In the genomic region with DNA sequence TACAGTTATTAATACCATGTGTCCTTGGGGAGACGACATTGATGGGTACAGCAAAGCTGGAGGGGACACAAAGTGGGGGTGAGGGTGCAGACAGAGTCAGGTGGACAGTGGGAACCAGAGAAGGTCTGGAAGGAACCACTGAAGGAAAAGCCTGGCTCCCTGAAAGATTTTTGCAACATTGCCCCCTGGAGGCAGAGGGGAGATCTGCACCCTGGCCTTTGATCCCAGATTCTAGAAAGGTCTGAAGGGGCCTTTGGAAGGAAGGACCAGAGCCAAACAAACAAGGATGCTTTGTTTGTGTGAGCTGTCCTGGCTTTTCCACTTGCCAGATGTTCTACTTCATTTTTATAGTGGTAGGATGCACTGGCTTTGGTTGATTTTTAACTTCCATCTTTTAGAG, we compare ENCODE assay signal across 9 mouse cellular contexts. TPM values are rescaled to one million over a fixed set of nuclear protein-coding genes. Genes with fewer than 3 reads are reported as not detected.
DNase-seq lines count a peak whose midpoint lies in the region; ATAC-seq and TF ChIP-seq lines count a peak whose summit lies in the region.
"Had no signal": no experiment of that assay in that cellular context is flagged by ENCODE, and none has a peak within 500 bp of the region (broad histone marks: within the 10 kb centered on the region; RNA-seq: fewer than 3 reads in every experiment).

No protein-coding gene starts in this region.

- no peak overlapping the region for H3K9ac ChIP-seq in midbrain, embryonic 11.5 days (ENCODE audit: low read length)
- H3K9ac ChIP-seq in midbrain, embryonic 15.5 days: no peak overlapping the region
- no peak overlapping the region for H3K9ac ChIP-seq in limb, embryonic 14.5 days (ENCODE audit: low read depth, low read length, severe bottlenecking)

- TF ChIP-seq CTCF in cerebellum, adult 2 months (IDR thresholded peaks at IDR 0.05; ENCODE audit: borderline replicate concordance, insufficient read depth, low read depth, low read length): peak; percentile 93

- H3K9me3 ChIP-seq in midbrain, embryonic 11.5 days (ENCODE audit: control insufficient read depth, low read length): no peaks in the 10 kb centered on the region
- no peaks in the 10 kb centered on the region for H3K9me3 ChIP-seq in midbrain, embryonic 15.5 days
- no peaks in the 10 kb centered on the region for H3K9me3 ChIP-seq in limb, embryonic 14.5 days (ENCODE audit: control insufficient read depth, low read length)

- intact Hi-C loops in gastrocnemius, postnatal 36 days (cut with DNase I): loop anchor here (2.0 to 5.0 kb wide), 2 partner anchors 92 to 172 kb away; no protein-coding TSS in a partner anchor

- H3K4me1 ChIP-seq in midbrain, embryonic 11.5 days (ENCODE audit: control insufficient read depth, insufficient read depth, low read length): no peaks in the 10 kb centered on the region
- H3K4me1 ChIP-seq in midbrain, embryonic 15.5 days: 0 out of 2 replicates have a peak, but pooled peaks cover 6% of the 10 kb centered on the region
- peaks cover 19% of the 10 kb centered on the region for H3K4me1 ChIP-seq in cerebellum, adult 2 months (ENCODE audit: control insufficient read depth, insufficient read depth, low read length)
- H3K4me1 ChIP-seq in limb, embryonic 14.5 days (ENCODE audit: control insufficient read depth, insufficient read depth, low read length): peaks cover 16% of the 10 kb centered on the region

- no peak for TF ChIP-seq POLR2A in cerebellum, adult 2 months (IDR thresholded peaks at IDR 0.05; ENCODE audit: borderline replicate concordance, insufficient read depth, low read length)
- no peak for TF ChIP-seq POLR2A in limb, embryonic 14.5 days (IDR thresholded peaks at IDR 0.05; ENCODE audit: borderline replicate concordance, extremely low read depth, insufficient read depth, insufficient read length)

- no peak overlapping the region for H3K4me3 ChIP-seq in midbrain, embryonic 11.5 days (ENCODE audit: low read depth, low read length)
- H3K4me3 ChIP-seq in midbrain, embryonic 15.5 days: no peak overlapping the region
- no peak overlapping the region for H3K4me3 ChIP-seq in cerebellum, adult 2 months (replicated peaks; ENCODE audit: insufficient read depth, low read depth, low read length)
- H3K4me3 ChIP-seq in limb, embryonic 14.5 days (replicated peaks; ENCODE audit: low read length): no peak overlapping the region

- peak; percentile 97 for DNase-seq in midbrain, embryonic 11.5 days (ENCODE audit: low spot score, missing footprints)
- DNase-seq in R1 (ENCODE audit: low read depth, low spot score): peak; percentile 40
- DNase-seq in cerebellum, adult 2 months: peak; percentile 42 to 75
- peak; percentile 67 to 72 for DNase-seq in gastrocnemius, postnatal 36 days
- peak; percentile 4 for DNase-seq in limb, embryonic 14.5 days (ENCODE audit: low spot score)
- DNase-seq in spleen, adult 12 weeks (ENCODE audit: low spot score): peak; percentile 27

- H3K4me2 ChIP-seq in midbrain, embryonic 11.5 days: no peak overlapping the region
- no peak overlapping the region for H3K4me2 ChIP-seq in midbrain, embryonic 15.5 days
- H3K4me2 ChIP-seq in limb, embryonic 14.5 days (replicated peaks; ENCODE audit: low read depth, low read length, severe bottlenecking): no peak overlapping the region

- H3K27ac ChIP-seq in midbrain, embryonic 11.5 days (ENCODE audit: low read depth, low read length): no peak overlapping the region
- no peak overlapping the region for H3K27ac ChIP-seq in midbrain, embryonic 15.5 days
- H3K27ac ChIP-seq in cerebellum, adult 2 months (ENCODE audit: insufficient read depth, low read length): no peak overlapping the region
- no peak overlapping the region for H3K27ac ChIP-seq in limb, embryonic 14.5 days (replicated peaks; ENCODE audit: low read depth, low read length)

- H3K36me3 ChIP-seq in midbrain, embryonic 11.5 days (ENCODE audit: control insufficient read depth, insufficient read depth, low read length): no peaks in the 10 kb centered on the region
- H3K36me3 ChIP-seq in midbrain, embryonic 15.5 days (replicated peaks): no peaks in the 10 kb centered on the region
- no peaks in the 10 kb centered on the region for H3K36me3 ChIP-seq in limb, embryonic 14.5 days (ENCODE audit: control insufficient read depth, insufficient read depth, low read length)

- ATAC-seq in midbrain, embryonic 11.5 days (ENCODE audit: low FRiP score): 0 out of 2 replicates have a peak, but pooled peaks have one; percentile 44
- ATAC-seq in midbrain, embryonic 15.5 days (replicated peaks): no peak
- no peak for ATAC-seq in limb, embryonic 14.5 days (ENCODE audit: low FRiP score, low read depth)

- no peaks in the 10 kb centered on the region for H3K27me3 ChIP-seq in midbrain, embryonic 11.5 days (ENCODE audit: control insufficient read depth, insufficient read depth, low read length)
- H3K27me3 ChIP-seq in midbrain, embryonic 15.5 days (replicated peaks): no peaks in the 10 kb centered on the region
- H3K27me3 ChIP-seq in cerebellum, adult 2 months (ENCODE audit: control insufficient read depth, insufficient read depth, low read length): no peaks in the 10 kb centered on the region
- no peaks in the 10 kb centered on the region for H3K27me3 ChIP-seq in limb, embryonic 14.5 days (ENCODE audit: control insufficient read depth, insufficient read depth, low read length)

- WGBS in midbrain, embryonic 11.5 days: 21% methylated on average over 1 of the region's 1 CpGs
- 30% methylated on average over 1 of the region's 1 CpGs for WGBS in midbrain, embryonic 15.5 days
- whole genome bisulfite sequencing in cerebellum, adult 2 months: 15% methylated on average over 1 of the region's 1 CpGs
- 31% methylated on average over 1 of the region's 1 CpGs for WGBS in limb, embryonic 14.5 days

RNA-seq across cellular contexts. Expression of a gene that starts 0.7 kb away (rescaled TPM):
- 2.3 and 2.5 TPM in 2 replicates for polyA plus RNA-seq in midbrain, embryonic 11.5 days (2014; fragmentation: Nextera tagmentation; extraction: Ambion mirVana)
- 6.0 and 7.2 TPM in 2 replicates for polyA plus RNA-seq in midbrain, embryonic 15.5 days (2015; fragmentation: Nextera tagmentation; extraction: Ambion mirVana)
- polyA plus RNA-seq in cerebellum, adult 2 months (2012; rRNA removed): 8.1 and 9.4 TPM in 2 replicates
- 1 to 10 TPM; 4.2 to 6.7 TPM for total RNA-seq in gastrocnemius, postnatal 36 days (2021)
- polyA plus RNA-seq in limb, embryonic 14.5 days (2012; rRNA removed): 4.7 and 5.6 TPM in 2 replicates
- 3.1 and 3.2 TPM in 2 replicates for polyA plus RNA-seq in limb, embryonic 14.5 days (2014; fragmentation: Nextera tagmentation; extraction: Ambion mirVana)

RNA-seq across cellular contexts. Expression of a gene that starts 19.6 kb away (rescaled TPM):
- not detected in 2 replicates for polyA plus RNA-seq in midbrain, embryonic 11.5 days (2014; fragmentation: Nextera tagmentation; extraction: Ambion mirVana)
- polyA plus RNA-seq in midbrain, embryonic 15.5 days (2015; fragmentation: Nextera tagmentation; extraction: Ambion mirVana): not detected in 2 replicates
- not detected in 2 replicates for polyA plus RNA-seq in cerebellum, adult 2 months (2012; rRNA removed)
- total RNA-seq in gastrocnemius, postnatal 36 days (2021): not detected
- polyA plus RNA-seq in limb, embryonic 14.5 days (2012; rRNA removed): 0.19 TPM in 1 of 2 replicates, not detected in the other
- polyA plus RNA-seq in limb, embryonic 14.5 days (2014; fragmentation: Nextera tagmentation; extraction: Ambion mirVana): not detected in 2 replicates
- polyA plus RNA-seq: heart, embryonic 16.5 days; neural tube, embryonic 14.5 days had no signal

RNA-seq across cellular contexts. Expression of a gene that starts 52.8 kb away (rescaled TPM):
- not detected in 2 replicates for polyA plus RNA-seq in midbrain, embryonic 11.5 days (2014; fragmentation: Nextera tagmentation; extraction: Ambion mirVana)
- polyA plus RNA-seq in midbrain, embryonic 15.5 days (2015; fragmentation: Nextera tagmentation; extraction: Ambion mirVana): not detected in 2 replicates
- not detected in 2 replicates for polyA plus RNA-seq in cerebellum, adult 2 months (2012; rRNA removed)
- total RNA-seq in gastrocnemius, postnatal 36 days (2021): not detected
- not detected in 2 replicates for polyA plus RNA-seq in limb, embryonic 14.5 days (2012; rRNA removed)
- not detected in 2 replicates for polyA plus RNA-seq in limb, embryonic 14.5 days (2014; fragmentation: Nextera tagmentation; extraction: Ambion mirVana)
- polyA plus RNA-seq: heart, embryonic 16.5 days; neural tube, embryonic 14.5 days had no signal

Comparison
In these comparisons a context has a peak if more than half of its experiments do, and no peak if none do; other contexts are left out.
1. DNase-seq: peak in every context shown above with its lines; median percentile 97 in midbrain, embryonic 11.5 days; 70 in gastrocnemius, postnatal 36 days; 58 in cerebellum, adult 2 months; 40 in R1; 27 in spleen, adult 12 weeks; 4 in limb, embryonic 14.5 days.